Mouse (Mus musculus): ENCODE results near the gene Nlgn2. TPM values are rescaled to one million over a fixed set of nuclear protein-coding genes. Genes with fewer than 3 reads are reported as not detected.

The Nlgn2 gene
- total RNA-seq, 1 experiment from 2014 or later: 8.6 TPM

GRCm38 (mm10) chr11:69799394-69800137 lies 38.0 kb downstream of the Nlgn2 start:
- ATAC-seq (replicated peaks; ENCODE audit: low read depth, poor library complexity, severe bottlenecking): no peak

- ATAC-seq (replicated peaks; ENCODE audit: low read depth, poor library complexity, severe bottlenecking): no peak
Measured at GRCm38 (mm10) chr11:69797924-69798323, 39.7 kb downstream of the Nlgn2 start.

GRCm38 (mm10) chr11:69795983-69796435 lies 41.6 kb downstream of the Nlgn2 start:
- no peak for ATAC-seq (replicated peaks; ENCODE audit: low read depth, poor library complexity, severe bottlenecking)

GRCm38 (mm10) chr11:69795168-69795982 lies 42.2 kb downstream of the Nlgn2 start, which contains the start of gene Chrnb1:
Gene Chrnb1 (minus strand): TSS chr11:69795943.
- peak; percentile 98 for ATAC-seq (replicated peaks; ENCODE audit: low read depth, poor library complexity, severe bottlenecking)

- no peak for ATAC-seq (replicated peaks; ENCODE audit: low read depth, poor library complexity, severe bottlenecking)
Measured at GRCm38 (mm10) chr11:69793429-69793828, 44.2 kb downstream of the Nlgn2 start.

- no peak for ATAC-seq (replicated peaks; ENCODE audit: low read depth, poor library complexity, severe bottlenecking)
Measured at GRCm38 (mm10) chr11:69791420-69791819, 46.2 kb downstream of the Nlgn2 start.

- no peak for ATAC-seq (replicated peaks; ENCODE audit: low read depth, poor library complexity, severe bottlenecking)
Measured at GRCm38 (mm10) chr11:69789431-69789830, 48.2 kb downstream of the Nlgn2 start.

- no peak for ATAC-seq (replicated peaks; ENCODE audit: low read depth, poor library complexity, severe bottlenecking)
Measured at GRCm38 (mm10) chr11:69787306-69787705, 50.3 kb downstream of the Nlgn2 start.

- ATAC-seq (replicated peaks; ENCODE audit: low read depth, poor library complexity, severe bottlenecking): peak; percentile 80
Measured at GRCm38 (mm10) chr11:69784793-69785272, 52.8 kb downstream of the Nlgn2 start.

GRCm38 (mm10) chr11:69781828-69782227 lies 55.8 kb downstream of the Nlgn2 start:
- no peak for ATAC-seq (replicated peaks; ENCODE audit: low read depth, poor library complexity, severe bottlenecking)

- no peak for ATAC-seq (replicated peaks; ENCODE audit: low read depth, poor library complexity, severe bottlenecking)
Measured at GRCm38 (mm10) chr11:69778985-69779384, 58.6 kb downstream of the Nlgn2 start.

GRCm38 (mm10) chr11:69778258-69778982 lies 59.2 kb downstream of the Nlgn2 start:
- ATAC-seq (replicated peaks; ENCODE audit: low read depth, poor library complexity, severe bottlenecking): no peak

- peak; percentile 58; the same call in 1 of the 2 replicates for ATAC-seq (replicated peaks; ENCODE audit: low read depth, poor library complexity, severe bottlenecking)
Measured at GRCm38 (mm10) chr11:69777504-69778257, 59.9 kb downstream of the Nlgn2 start.

GRCm38 (mm10) chr11:69776488-69776887 lies 61.1 kb downstream of the Nlgn2 start:
- ATAC-seq (replicated peaks; ENCODE audit: low read depth, poor library complexity, severe bottlenecking): no peak

GRCm38 (mm10) chr11:69775716-69776115 lies 61.9 kb downstream of the Nlgn2 start:
- ATAC-seq (replicated peaks; ENCODE audit: low read depth, poor library complexity, severe bottlenecking): no peak

GRCm38 (mm10) chr11:69774961-69775360 lies 62.6 kb downstream of the Nlgn2 start:
- 0 out of 2 replicates have a peak, but pooled peaks have one; percentile 24 for ATAC-seq (replicated peaks; ENCODE audit: low read depth, poor library complexity, severe bottlenecking)

Measured in common myeloid progenitor, adult 5-6 weeks (primary cell).